Mouse (Mus musculus) kidney, embryonic 16.5 days (tissue): Measurements from ENCODE around the gene Tirap. TPM values are rescaled to one million over a fixed set of nuclear protein-coding genes. Genes with fewer than 3 reads are reported as not detected.

Experiments used
- ATAC-seq: fragments of 200-750 bp; cut with Nextera tagmentation; 2 replicates; pipeline ENCODE4 v1.8.0; 2017; ENCODE audit warnings: moderate TSS enrichment; ENCODE audit not compliant: low FRiP score, low TSS enrichment
- H3K27ac ChIP-seq: fragments of 300-500 bp; sonication (generic); 2 replicates; pipeline ENCODE4 v1.5.1; 2014; ENCODE audit warnings: low read length
- H3K27me3 ChIP-seq: fragments of 300-500 bp; sonication (generic); 2 replicates; pipeline ENCODE4 v1.6.1; 2014; ENCODE audit warnings: low read length, control low read depth, mixed read lengths; ENCODE audit not compliant: insufficient read depth
- H3K36me3 ChIP-seq: fragments of 300-500 bp; sonication (generic); 2 replicates; pipeline ENCODE4 v1.6.1; 2014; ENCODE audit warnings: low read length, control low read depth, mixed read lengths; ENCODE audit not compliant: insufficient read depth
- H3K4me1 ChIP-seq: fragments of 300-500 bp; sonication (generic); 2 replicates; pipeline ENCODE4 v1.6.1; 2014; ENCODE audit warnings: low read length, control low read depth, mixed read lengths; ENCODE audit not compliant: insufficient read depth
- H3K4me2 ChIP-seq: fragments of 300-500 bp; sonication (generic); replicated peaks from 2 replicates; pipeline ENCODE4 v1.6.1; 2014; ENCODE audit warnings: low read depth, low read length
- H3K4me3 ChIP-seq: fragments of 300-500 bp; sonication (generic); 2 replicates; pipeline ENCODE4 v1.5.1; 2014; ENCODE audit warnings: mild to moderate bottlenecking, low read length
- H3K9ac ChIP-seq: fragments of 300-500 bp; sonication (generic); replicated peaks from 2 replicates; pipeline ENCODE4 v1.6.1; 2014; ENCODE audit warnings: low read length
- H3K9me3 ChIP-seq: fragments of 300-500 bp; sonication (generic); 2 replicates; pipeline ENCODE4 v1.6.1; 2016; ENCODE audit warnings: low read length, control low read depth
- WGBS: fragments of 180-500 bp; shearing (Covaris S2); extraction: QIAGEN DNeasy Blood & Tissue Kit; methylation state at CpG from one replicate; pipeline ENCODE4 v1.1.7; 2014; 5-methylcytosine and 5-hydroxymethylcytosine counted together
- polyA plus RNA-seq: library from polyadenylated mRNA; unstranded; fragments of >200 nt; fragmentation: Nextera tagmentation; extraction: Ambion mirVana; gene quantifications from 2 replicates; pipeline ENCODE4 v1.2.1, GENCODE M21; 2015

The Tirap gene
- polyA plus RNA-seq, 1 experiment from 2014 or later: 11.7 TPM

GRCm38 (mm10) chr9:35135575-35135974 lies 64.5 kb downstream of the Tirap start:
- Histone ChIP-seq H3K27ac (no peak overlapping the region), H3K36me3 (no peaks in the 10 kb centered on the region; the same call in 1 of the 2 replicates), H3K27me3 (no peaks in the 10 kb centered on the region), H3K4me1 (no peaks in the 10 kb centered on the region; the same call in 1 of the 2 replicates), H3K4me3 (no peak overlapping the region), H3K9ac (no peak overlapping the region), H3K9me3 (no peaks in the 10 kb centered on the region), H3K4me2 (no peak overlapping the region)
- no peak for ATAC-seq
- WGBS: 70% methylated on average over 6 of the region's 6 CpGs

Other genes with a start within 250 kb of the Tirap start
- gene St3gal4, start 81.0 kb downstream of the Tirap start, polyA plus RNA-seq: 19.4 and 20.0 TPM in 2 replicates
- gene Dcps, start 24.2 kb downstream of the Tirap start, polyA plus RNA-seq: 98.4 and 102 TPM in 2 replicates
- 128 and 130 TPM in 2 replicates for gene Srpr, start 116 bp downstream of the Tirap start, polyA plus RNA-seq
- gene Foxred1, start 10.8 kb upstream of the Tirap start, polyA plus RNA-seq: 53.4 and 58.0 TPM in 2 replicates
- 36.3 and 39.8 TPM in 2 replicates for gene Fam118b, start 67.5 kb upstream of the Tirap start, polyA plus RNA-seq
- 33.5 and 33.7 TPM in 2 replicates for gene Rpusd4, start 67.6 kb upstream of the Tirap start, polyA plus RNA-seq
- 3.8 and 4.2 TPM in 2 replicates for gene Cdon, start 220.8 kb upstream of the Tirap start, polyA plus RNA-seq